In genomic region chr3:142535667-142536066, GRCm38 (mm10) we compare ENCODE assay signal across 35 mouse cellular contexts. TPM values are rescaled to one million over a fixed set of nuclear protein-coding genes. Genes with fewer than 3 reads are reported as not detected.
"Had no signal": no experiment of that assay in that cellular context is flagged by ENCODE, and none has a peak within 500 bp of the region (broad histone marks: within the 10 kb centered on the region; RNA-seq: fewer than 3 reads in every experiment).

No protein-coding gene starts in this region.

- H3K27ac ChIP-seq: embryonic facial prominence, embryonic 10.5 days; embryonic facial prominence, embryonic 12.5 days; embryonic facial prominence, embryonic 13.5 days; embryonic facial prominence, embryonic 15.5 days; forebrain, embryonic 10.5 days; forebrain, embryonic 12.5 days; forebrain, embryonic 13.5 days; forebrain, embryonic 15.5 days; gastrocnemius, adult 2 months; heart, adult 2 months had no signal

- H3K36me3 ChIP-seq: embryonic facial prominence, embryonic 10.5 days; embryonic facial prominence, embryonic 12.5 days; embryonic facial prominence, embryonic 13.5 days; embryonic facial prominence, embryonic 15.5 days; forebrain, embryonic 10.5 days; forebrain, embryonic 12.5 days; forebrain, embryonic 15.5 days had no signal

- ATAC-seq: forebrain, embryonic 13.5 days; forebrain, embryonic 14.5 days; forebrain, embryonic 15.5 days; forebrain, embryonic 16.5 days; forebrain, postnatal 0 days had no signal

- H3K9ac ChIP-seq: embryonic facial prominence, embryonic 12.5 days; embryonic facial prominence, embryonic 13.5 days; embryonic facial prominence, embryonic 15.5 days; forebrain, embryonic 12.5 days; forebrain, embryonic 13.5 days; forebrain, embryonic 15.5 days; forebrain, postnatal 0 days had no signal

- H3K4me1 ChIP-seq: embryonic facial prominence, embryonic 12.5 days; embryonic facial prominence, embryonic 15.5 days had no signal

- H3K27me3 ChIP-seq: embryonic facial prominence, embryonic 12.5 days; embryonic facial prominence, embryonic 15.5 days; forebrain, embryonic 13.5 days had no signal

- H3K4me2 ChIP-seq: embryonic facial prominence, embryonic 12.5 days; embryonic facial prominence, embryonic 13.5 days; embryonic facial prominence, embryonic 15.5 days; forebrain, embryonic 12.5 days; forebrain, embryonic 13.5 days; forebrain, embryonic 15.5 days had no signal

- H3K9me3 ChIP-seq: embryonic facial prominence, embryonic 10.5 days; embryonic facial prominence, embryonic 12.5 days; embryonic facial prominence, embryonic 13.5 days; embryonic facial prominence, embryonic 15.5 days; forebrain, embryonic 10.5 days; forebrain, embryonic 12.5 days; forebrain, embryonic 13.5 days; forebrain, embryonic 15.5 days had no signal

- DNase-seq: cerebellum, adult 8-10 months; cerebellum, adult 9-10 months; cerebellum, adult 9-11 months; cerebellum, postnatal 10 days; cerebellum, postnatal 14 days; cerebellum, postnatal 25 days; cerebellum, postnatal 36 days; embryo, embryonic 11 days; forebrain, postnatal 0 days; gastrocnemius, adult 2 months; gastrocnemius, postnatal 10 days; gastrocnemius, postnatal 14 days; gastrocnemius, postnatal 25 days; gastrocnemius, postnatal 36 days; heart, adult 11 months; heart, adult 18-20 months; heart, adult 2 months had no signal

- H3K4me3 ChIP-seq: embryonic facial prominence, embryonic 10.5 days; embryonic facial prominence, embryonic 12.5 days; embryonic facial prominence, embryonic 13.5 days; embryonic facial prominence, embryonic 15.5 days; erythroblast, embryonic 14.5 days; forebrain, embryonic 10.5 days; forebrain, embryonic 12.5 days; forebrain, embryonic 13.5 days; forebrain, embryonic 15.5 days; gastrocnemius, adult 2 months; heart, adult 2 months had no signal

RNA-seq across cellular contexts. Expression of gene Gbp3, which starts 24.2 kb away (rescaled TPM):
- polyA plus RNA-seq: erythroblast, embryonic 14.5 days had no signal

RNA-seq across cellular contexts. Expression of gene Gbp5, which starts 41.9 kb away (rescaled TPM):
- polyA plus RNA-seq: embryonic facial prominence, embryonic 10.5 days; embryonic facial prominence, embryonic 11.5 days; erythroblast, embryonic 14.5 days; forebrain, embryonic 10.5 days; forebrain, embryonic 11.5 days; forebrain, embryonic 13.5 days; forebrain, embryonic 14.5 days; forebrain, embryonic 16.5 days had no signal

RNA-seq across cellular contexts. Expression of gene Gbp2b, which starts 59.0 kb away (rescaled TPM):
- total RNA-seq: common myeloid progenitor, adult 5-6 weeks; forebrain, postnatal 0 days; gastrocnemius, adult 8-10 months; gastrocnemius, postnatal 10 days; granulocyte monocyte progenitor cell, adult 5-6 weeks had no signal
- polyA plus RNA-seq: cortical plate, adult 2 months; embryonic facial prominence, embryonic 10.5 days; embryonic facial prominence, embryonic 11.5 days; embryonic facial prominence, embryonic 12.5 days; embryonic facial prominence, embryonic 13.5 days; embryonic facial prominence, embryonic 15.5 days; erythroblast, embryonic 14.5 days; forebrain, embryonic 10.5 days; forebrain, embryonic 11.5 days; forebrain, embryonic 12.5 days; forebrain, embryonic 13.5 days; forebrain, embryonic 14.5 days; forebrain, embryonic 15.5 days; forebrain, embryonic 16.5 days; forebrain, postnatal 0 days; frontal cortex, adult 2 months had no signal
